17 mouse cellular contexts compared by ENCODE assay signal in the genomic region with DNA sequence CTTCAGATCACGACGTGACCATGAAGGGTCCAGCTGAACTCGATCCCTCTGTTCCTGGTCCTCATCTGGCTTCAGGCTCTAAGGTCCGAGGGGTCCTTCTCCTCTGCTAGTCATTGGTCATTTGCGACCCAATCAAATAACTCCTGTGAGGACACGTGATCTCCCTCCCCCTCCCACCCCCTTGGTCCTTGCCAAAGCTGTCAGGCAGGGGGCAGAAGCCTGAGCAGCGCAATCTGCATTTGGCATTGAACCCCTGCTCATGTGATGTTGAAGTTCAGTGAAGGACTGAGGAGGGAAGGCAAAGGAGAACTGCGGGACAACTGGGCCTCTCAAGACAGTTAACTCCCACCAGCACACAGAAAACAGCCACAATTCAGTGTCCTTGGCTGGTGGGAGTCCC. TPM values are rescaled to one million over a fixed set of nuclear protein-coding genes. Genes with fewer than 3 reads are reported as not detected.
DNase-seq lines count a peak whose midpoint lies in the region; TF ChIP-seq lines count a peak whose summit lies in the region.
"Had no signal": no experiment of that assay in that cellular context is flagged by ENCODE, and none has a peak within 500 bp of the region (broad histone marks: within the 10 kb centered on the region; RNA-seq: fewer than 3 reads in every experiment).

No protein-coding gene starts in this region.

- TF ChIP-seq CTCF in layer of hippocampus, adult 2 months (conservative IDR thresholded peaks at IDR 0.05) = peak; percentile 42

- no peaks in the 10 kb centered on the region for H3K36me3 ChIP-seq in embryonic facial prominence, embryonic 10.5 days (replicated peaks)
- H3K36me3 ChIP-seq: embryonic facial prominence, embryonic 12.5 days; heart, embryonic 12.5 days; liver, embryonic 13.5 days had no signal

- no peak overlapping the region for H3K4me3 ChIP-seq in layer of hippocampus, adult 2 months
- H3K4me3 ChIP-seq in embryonic facial prominence, embryonic 10.5 days = no peak overlapping the region
- H3K4me3 ChIP-seq: embryonic facial prominence, embryonic 12.5 days; heart, embryonic 12.5 days; liver, embryonic 13.5 days had no signal

- H3K9me3 ChIP-seq in embryonic facial prominence, embryonic 10.5 days = no peaks in the 10 kb centered on the region
- H3K9me3 ChIP-seq: embryonic facial prominence, embryonic 12.5 days; heart, embryonic 12.5 days; liver, embryonic 13.5 days had no signal

- H3K27ac ChIP-seq in layer of hippocampus, adult 2 months = peak overlapping the region; percentile 70; the same call in 1 of the 2 replicates
- no peak overlapping the region for H3K27ac ChIP-seq in embryonic facial prominence, embryonic 10.5 days (replicated peaks)
- H3K27ac ChIP-seq: embryonic facial prominence, embryonic 12.5 days; liver, embryonic 13.5 days had no signal

- peak; percentile 8 for DNase-seq in cerebellum, adult 9-11 months
- no peak for DNase-seq in cerebellum, adult 9-10 months
- DNase-seq in layer of hippocampus, adult 2 months (ENCODE audit: low spot score in 2 of 2) = no peak
- DNase-seq in layer of hippocampus, adult 18-20 months (ENCODE audit: low spot score in 2 of 2) = no peak
- DNase-seq in A20 (ENCODE audit: low read depth, low spot score) = peak; percentile 19
- DNase-seq in embryonic facial prominence, embryonic 10.5 days (ENCODE audit: low spot score) = peak; percentile 55
- DNase-seq in frontal cortex, adult 2 months (ENCODE audit: extremely low spot score in 1 of 2, low spot score in 1 of 2) = no peak
- no peak for DNase-seq in spleen, postnatal 36 days (ENCODE audit: low spot score in 2 of 2)
- DNase-seq: kidney, adult 9 months; liver, embryonic 13.5 days; spleen, adult 18-20 months; thymus, adult 18-20 months had no signal

- 22% methylated on average over 8 of the region's 8 CpGs for WGBS in embryonic facial prominence, embryonic 10.5 days

- peaks cover 98% of the 10 kb centered on the region for H3K27me3 ChIP-seq in embryonic facial prominence, embryonic 10.5 days (replicated peaks; ENCODE audit: low read depth, poor library complexity, severe bottlenecking)

- peaks cover 43% of the 10 kb centered on the region for H3K4me1 ChIP-seq in embryonic facial prominence, embryonic 10.5 days
- H3K4me1 ChIP-seq: liver, embryonic 13.5 days had no signal

RNA-seq across cellular contexts. Expression of a gene that starts 51.4 kb away (rescaled TPM):
- total RNA-seq in layer of hippocampus, adult 2 months (2021) = not detected
- not detected for total RNA-seq in layer of hippocampus, adult 18-20 months (2021)
- polyA plus RNA-seq in embryonic facial prominence, embryonic 10.5 days (2016; fragmentation: Nextera tagmentation; extraction: Ambion mirVana) = not detected in 2 replicates
- 0.08 and 0.12 TPM in 2 replicates for polyA plus RNA-seq in frontal cortex, adult 2 months (2012; rRNA removed)
- total RNA-seq: adrenal gland, adult 18-20 months; left cerebral cortex, adult 18-20 months; MEL had no signal
- polyA plus RNA-seq: embryonic facial prominence, embryonic 12.5 days; heart, embryonic 12.5 days; liver, embryonic 13.5 days had no signal

Comparison
In these comparisons a context has a peak if more than half of its experiments do, and no peak if none do; other contexts are left out.
1. DNase-seq: peak in cerebellum, adult 9-11 months (single experiment), A20 (single experiment) and embryonic facial prominence, embryonic 10.5 days (single experiment); none in cerebellum, adult 9-10 months (single experiment), layer of hippocampus, adult 2 months (0 of 2), layer of hippocampus, adult 18-20 months (0 of 2), frontal cortex, adult 2 months (0 of 2) and spleen, postnatal 36 days (0 of 2).